8 mouse cellular contexts compared by ENCODE assay signal in genomic region chr5:138993371-138994107, GRCm38 (mm10). TPM values are rescaled to one million over a fixed set of nuclear protein-coding genes. Genes with fewer than 3 reads are reported as not detected.
A peak's percentile ranks its signal among the peaks of the same experiment; 100 is the strongest.
DNase-seq lines count a peak whose midpoint lies in the region; ATAC-seq and TF ChIP-seq lines count a peak whose summit lies in the region.

No protein-coding gene starts in this region.

- H3K4me2 ChIP-seq in heart, postnatal 0 days (ENCODE audit: low read depth, low read length), result peak overlapping the region; percentile 79
- H3K4me2 ChIP-seq in liver, postnatal 0 days (ENCODE audit: low read depth, low read length), result peak overlapping the region; percentile 85

- peak overlapping the region; percentile 95 for H3K27ac ChIP-seq in heart, postnatal 0 days (ENCODE audit: low read depth)
- no peak overlapping the region for H3K27ac ChIP-seq in liver, postnatal 0 days (ENCODE audit: low read depth)

- no peak for TF ChIP-seq EP300 in heart, postnatal 0 days (IDR thresholded peaks at IDR 0.05; ENCODE audit: low read depth)
- no peak for TF ChIP-seq EP300 in liver, postnatal 0 days (IDR thresholded peaks at IDR 0.05; ENCODE audit: low read depth)

- WGBS in heart, postnatal 0 days, result 1% methylated on average over 40 of the region's 40 CpGs
- 1% methylated on average over 37 of the region's 40 CpGs for WGBS in liver, postnatal 0 days (ENCODE audit: insufficient replicate concordance)

- H3K4me1 ChIP-seq in heart, postnatal 0 days (ENCODE audit: control insufficient read depth, insufficient read depth), result peaks cover 48% of the 10 kb centered on the region
- H3K4me1 ChIP-seq in liver, postnatal 0 days (ENCODE audit: insufficient read depth), result peaks cover 28% of the 10 kb centered on the region

- no peak for ATAC-seq in heart, postnatal 0 days (ENCODE audit: insufficient read depth, low read depth)
- no peak for ATAC-seq in liver, postnatal 0 days
- no peak for ATAC-seq in inflammation-experienced regulatory T-cells, adult 6 months

- no peaks in the 10 kb centered on the region for H3K36me3 ChIP-seq in heart, postnatal 0 days (replicated peaks; ENCODE audit: control insufficient read depth, insufficient read depth, low read length)
- no peaks in the 10 kb centered on the region for H3K36me3 ChIP-seq in liver, postnatal 0 days (replicated peaks; ENCODE audit: insufficient read depth, low read length)

- H3K9ac ChIP-seq in heart, postnatal 0 days (replicated peaks; ENCODE audit: low read depth, low read length), result peak overlapping the region; percentile 82
- 0 out of 2 replicates have a peak overlapping the region, but pooled peaks have one; percentile 5 for H3K9ac ChIP-seq in liver, postnatal 0 days (replicated peaks)

- H3K9me3 ChIP-seq in heart, postnatal 0 days (replicated peaks; ENCODE audit: control insufficient read depth, low read length), result no peaks in the 10 kb centered on the region
- H3K9me3 ChIP-seq in liver, postnatal 0 days (ENCODE audit: low read length), result no peaks in the 10 kb centered on the region

- H3K4me3 ChIP-seq in heart, postnatal 0 days (ENCODE audit: low read depth, low read length), result peak overlapping the region; percentile 59
- H3K4me3 ChIP-seq in liver, postnatal 0 days (ENCODE audit: low read depth, low read length), result peak overlapping the region; percentile 56

- DNase-seq in kidney, adult 18-20 months, result peak; percentile 35
- DNase-seq in kidney, adult 11 months, result no peak
- DNase-seq in ZHBTc4 (ENCODE audit: low read depth, low spot score), result peak; percentile 67
- DNase-seq in heart, postnatal 0 days (ENCODE audit: low spot score), result no peak
- DNase-seq in liver, postnatal 0 days, result no peak
- no peak for DNase-seq in layer of hippocampus, adult 11-12 months (ENCODE audit: low spot score)
- DNase-seq in gastrocnemius, postnatal 4 days (ENCODE audit: low spot score in 2 of 2), result no peak

- peaks cover 27% of the 10 kb centered on the region for H3K27me3 ChIP-seq in heart, postnatal 0 days (ENCODE audit: control insufficient read depth, insufficient read depth, low read length)
- peaks cover 72% of the 10 kb centered on the region for H3K27me3 ChIP-seq in liver, postnatal 0 days (ENCODE audit: insufficient read depth, low read length)

- no peak for TF ChIP-seq CTCF in heart, postnatal 0 days (IDR thresholded peaks at IDR 0.05; ENCODE audit: low read depth)
- no peak for TF ChIP-seq CTCF in liver, postnatal 0 days (IDR thresholded peaks at IDR 0.05; ENCODE audit: low read depth)

RNA-seq across cellular contexts. Expression of gene Pdgfa, which starts 3.6 kb away (rescaled TPM):
- 60.5 and 78.0 TPM in 2 replicates for total RNA-seq in heart, postnatal 0 days (2014; rRNA removed; ENCODE audit: low replicate concordance)
- polyA plus RNA-seq in heart, postnatal 0 days (2015; fragmentation: Nextera tagmentation; extraction: Ambion mirVana), result 47.2 and 49.6 TPM in 2 replicates
- polyA plus RNA-seq in liver, postnatal 0 days (2015; fragmentation: Nextera tagmentation; extraction: Ambion mirVana), result 2.5 and 2.9 TPM in 2 replicates
- polyA plus RNA-seq in inflammation-experienced regulatory T-cells, adult 6 months (2017; shearing (Covaris generic)), result under 1 TPM in 1 of 3 experiments, not detected in 2; 0.35 TPM
- 10 to 100 TPM; 39.3 to 39.7 TPM for total RNA-seq in gastrocnemius, postnatal 4 days (2021)

Comparison
In these comparisons a context has a peak if more than half of its experiments do, and no peak if none do; other contexts are left out.
1. DNase-seq: peak in kidney, adult 18-20 months (single experiment) and ZHBTc4 (single experiment); none in kidney, adult 11 months (single experiment), heart, postnatal 0 days (single experiment), liver, postnatal 0 days (single experiment), layer of hippocampus, adult 11-12 months (single experiment) and gastrocnemius, postnatal 4 days (0 of 2).
2. RNA of gene Pdgfa, which starts 3.6 kb away (polyA plus RNA-seq): 47.2 to 49.6 TPM in heart, postnatal 0 days; 2.5 to 2.9 TPM in liver, postnatal 0 days and 0.35 TPM in inflammation-experienced regulatory T-cells, adult 6 months; every median in the first group is over 10 times any median in the second.